Mouse (Mus musculus): ENCODE data around the gene Mindy2. TPM values are rescaled to one million over a fixed set of nuclear protein-coding genes. Genes with fewer than 3 reads are reported as not detected.
A peak's percentile ranks its signal among the peaks of the same experiment; 100 is the strongest.

Mindy2 gene
- 14.3 and 17.3 TPM in 2 replicates for total RNA-seq (2021)
- long read RNA-seq, full-length matches to known transcripts: 30 of 35 reads
- long read RNA-seq, partial matches to known transcripts: 2 of 35 reads
- long read RNA-seq, other reads (novel, unspliced or antisense): 3 of 35 reads

DNA sequence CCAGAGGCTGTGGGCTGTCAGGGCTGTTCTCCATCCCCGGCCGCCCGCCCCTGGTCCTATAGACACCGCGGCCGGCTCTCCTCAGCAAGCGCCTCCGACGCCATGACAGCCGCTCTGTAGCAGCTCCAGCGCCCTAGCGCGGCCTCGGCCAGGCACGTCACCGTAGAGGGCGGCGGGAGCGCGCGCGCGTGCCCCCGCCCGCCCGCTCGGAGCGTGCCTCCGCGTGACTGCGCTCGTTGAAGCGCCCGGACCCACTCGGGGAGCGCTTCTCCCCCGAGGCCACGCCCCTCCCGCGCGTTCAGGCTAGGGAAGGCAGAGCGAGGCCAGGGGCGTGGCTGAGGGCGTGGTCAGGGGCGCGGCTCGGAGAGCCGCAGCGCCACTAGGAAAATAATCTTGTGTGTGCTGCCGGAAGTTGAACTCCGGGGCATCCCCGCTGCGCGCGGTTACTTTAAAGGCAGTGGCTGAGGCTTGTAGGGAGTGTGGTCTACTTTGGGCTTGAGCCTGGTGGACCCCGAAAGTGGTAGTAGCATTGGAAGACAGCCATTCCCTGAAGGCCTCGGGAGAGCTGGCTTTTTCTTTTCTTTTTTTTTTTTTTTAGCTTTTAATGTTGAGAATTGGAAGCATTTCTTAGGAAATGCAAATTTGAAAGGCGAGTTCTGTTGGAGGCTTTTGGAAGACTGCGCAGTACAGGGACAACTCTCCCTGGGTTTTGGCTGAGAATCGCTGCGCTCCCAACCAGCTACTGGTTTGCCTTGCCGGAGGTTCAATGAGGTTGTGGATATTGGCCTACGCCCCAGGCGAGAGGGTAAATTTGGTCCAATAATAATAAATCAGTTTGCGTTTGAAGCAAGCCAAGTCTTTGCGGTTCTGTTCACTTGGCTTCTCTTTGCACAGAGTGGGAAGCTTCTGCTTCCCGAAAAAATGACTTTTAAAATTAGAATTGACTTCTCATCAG lies at the start of gene Mindy2:
TSS of gene Mindy2 (minus strand) at position 162 of the 955 bp plus-strand sequence.
- DNase-seq: peak; percentile 100

DNA sequence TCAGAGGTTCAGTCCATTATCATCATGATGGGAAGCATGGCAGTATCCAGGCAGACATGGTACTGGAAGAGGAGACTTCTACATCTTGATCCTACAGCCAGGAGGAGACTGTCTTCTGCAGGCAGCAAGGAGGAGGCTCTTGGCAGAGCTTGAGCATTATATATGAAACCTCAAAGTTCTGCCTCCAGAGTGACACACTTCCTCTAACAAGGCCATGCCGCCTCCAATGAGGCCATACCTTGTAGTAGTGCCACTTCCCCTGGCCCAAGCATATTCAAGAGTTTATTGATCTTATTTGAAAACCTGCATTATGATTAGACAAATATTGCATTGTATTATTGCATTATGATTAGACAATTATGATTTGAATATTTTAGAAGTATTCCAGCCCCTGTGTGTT lies 49.5 kb upstream of the Mindy2 start:
- DNase-seq: no peak

DNA sequence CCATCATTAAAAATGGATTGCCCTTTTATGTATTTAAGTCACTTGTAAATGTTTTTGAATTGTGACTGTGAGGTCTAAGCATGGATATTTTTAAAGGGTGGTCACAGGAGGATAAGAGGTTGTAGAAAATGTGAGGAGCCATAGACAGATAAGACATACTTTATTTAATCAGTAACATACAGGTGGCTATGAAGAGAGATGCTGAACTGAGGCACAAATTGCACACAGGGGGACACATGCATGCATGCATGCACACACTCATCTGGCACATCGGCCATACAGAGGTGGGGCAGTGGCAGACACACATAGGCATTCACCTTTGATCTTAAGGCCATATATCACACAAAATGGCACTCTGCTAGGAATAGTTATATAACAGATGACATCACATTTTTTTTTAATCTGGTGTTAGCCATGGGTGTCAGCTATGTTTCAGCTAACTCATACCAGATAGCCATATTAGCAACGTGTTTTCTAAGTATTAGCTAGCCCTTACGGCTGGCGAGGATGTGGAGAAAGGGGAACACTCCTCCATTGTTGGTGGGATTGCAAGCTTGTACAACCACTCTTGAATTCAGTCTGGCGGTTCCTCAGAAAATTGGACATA lies 46.7 kb upstream of the Mindy2 start:
- DNase-seq: no peak

DNA sequence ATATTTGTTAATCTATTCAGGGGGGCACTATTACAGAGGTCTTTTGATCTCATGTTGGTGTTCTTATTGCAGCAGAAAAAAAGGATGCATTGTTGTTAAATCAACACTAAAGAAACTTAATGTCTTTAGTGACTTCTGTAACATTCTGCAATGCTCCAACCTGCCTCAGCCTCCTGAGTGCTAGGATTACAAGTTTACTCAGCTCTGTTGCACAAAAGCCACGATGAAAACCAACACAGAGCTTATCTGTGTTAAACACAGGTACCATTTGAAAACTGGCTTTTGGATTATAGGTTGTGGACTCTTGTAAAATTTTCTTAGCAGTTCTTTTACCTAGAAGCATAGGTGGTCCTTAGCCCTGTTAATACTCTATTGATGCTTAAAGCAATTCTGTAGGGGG lies 41.1 kb upstream of the Mindy2 start:
- DNase-seq: no peak

DNA sequence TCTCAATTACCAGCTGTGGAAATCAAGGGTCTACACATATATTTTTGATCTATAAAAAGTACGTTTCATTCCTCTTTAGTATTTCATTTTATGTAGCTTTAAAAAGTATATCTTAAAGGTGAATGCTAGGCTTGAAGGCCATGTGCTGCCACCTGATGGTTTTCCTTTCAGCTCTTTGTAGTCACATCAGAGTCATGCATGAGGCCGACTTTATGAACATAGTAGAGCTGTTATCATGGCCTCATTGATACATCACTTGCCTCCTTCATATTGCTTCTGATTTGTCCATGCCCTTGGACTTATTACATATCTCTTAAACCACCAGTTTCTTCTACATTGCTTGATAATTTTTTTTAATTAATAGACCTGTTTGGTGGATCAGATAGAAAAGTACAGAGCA lies 38.7 kb upstream of the Mindy2 start:
- DNase-seq: no peak

DNA sequence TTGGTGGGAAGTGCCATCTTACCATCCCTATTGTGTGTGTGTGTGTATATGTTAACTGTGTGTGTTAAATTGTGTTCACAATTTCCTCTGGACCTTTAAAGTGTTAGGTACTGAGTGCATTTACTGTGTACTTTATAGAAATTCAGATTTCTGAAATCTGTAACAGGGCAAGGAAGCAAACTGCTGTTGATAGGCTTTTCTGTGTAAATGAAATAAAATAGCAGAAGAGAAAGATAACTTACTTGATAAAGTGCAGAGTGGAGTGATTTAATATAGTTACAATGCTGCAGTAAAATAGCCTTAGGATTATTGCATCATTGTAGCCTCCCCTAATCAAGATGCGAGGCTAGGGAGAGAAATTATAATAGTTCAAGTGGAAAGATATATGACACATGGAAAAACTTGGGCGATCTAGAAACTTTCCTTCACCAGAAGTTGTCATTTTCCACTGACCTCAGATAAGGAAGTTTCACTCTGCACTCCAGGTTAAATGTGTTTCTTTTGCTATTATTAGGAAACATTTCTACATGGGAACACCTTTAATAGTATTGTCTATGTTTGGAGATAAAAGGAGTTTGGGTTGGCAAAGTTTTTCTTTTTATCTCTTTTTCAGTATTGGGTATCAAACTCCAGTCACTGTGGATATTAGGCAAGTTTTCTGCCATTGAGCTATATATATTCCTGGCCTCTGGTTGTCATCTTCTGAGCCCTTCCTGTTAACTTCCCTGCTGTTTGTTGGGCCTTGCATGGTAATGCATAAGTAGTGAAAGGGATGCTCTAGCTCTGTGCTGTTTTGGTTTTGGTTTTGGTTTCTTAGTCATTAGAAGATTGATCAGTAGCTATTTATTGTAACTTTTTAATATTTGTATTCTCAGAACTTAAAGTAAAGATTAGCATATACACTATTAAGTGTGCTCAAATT lies 35.1 kb upstream of the Mindy2 start:
- no peak for DNase-seq

DNA sequence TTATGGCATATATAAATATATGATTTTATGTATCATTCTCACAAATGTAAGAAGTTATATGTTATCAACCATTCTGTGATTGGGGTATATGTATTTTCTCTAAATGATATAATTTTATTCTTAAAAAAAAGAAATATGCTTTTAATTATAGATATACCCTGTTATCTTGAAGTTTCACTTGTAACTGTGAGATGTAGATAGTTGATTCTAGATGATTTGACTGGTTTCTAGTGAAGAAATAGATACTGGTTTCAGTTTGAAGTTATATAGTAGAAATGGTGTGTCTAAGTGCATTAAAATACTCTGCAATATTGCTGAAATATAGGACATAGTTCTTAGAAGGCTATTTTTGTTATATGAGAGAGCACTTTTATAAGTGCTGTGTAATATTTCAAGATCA lies 33.6 kb upstream of the Mindy2 start:
- no peak for DNase-seq

DNA sequence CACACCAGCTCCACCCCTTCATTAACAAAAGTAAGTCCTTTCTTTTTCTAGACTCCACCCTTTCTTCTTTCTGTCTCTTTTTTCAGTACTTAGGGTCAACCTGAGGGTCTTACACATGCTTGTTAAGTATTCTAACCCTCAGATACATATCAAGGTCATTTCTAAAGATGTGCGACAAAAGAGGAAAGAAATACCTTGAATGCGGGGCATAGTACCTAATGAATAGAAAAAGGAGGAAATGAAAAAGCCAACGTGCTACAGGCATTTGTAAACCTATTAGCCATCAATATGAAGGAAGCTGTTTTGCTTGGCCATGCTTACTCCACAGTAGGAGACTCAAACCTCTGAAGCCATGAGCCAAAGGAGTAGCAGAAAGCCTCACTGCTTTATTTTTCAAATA lies 33.0 kb upstream of the Mindy2 start:
- DNase-seq: no peak

DNA sequence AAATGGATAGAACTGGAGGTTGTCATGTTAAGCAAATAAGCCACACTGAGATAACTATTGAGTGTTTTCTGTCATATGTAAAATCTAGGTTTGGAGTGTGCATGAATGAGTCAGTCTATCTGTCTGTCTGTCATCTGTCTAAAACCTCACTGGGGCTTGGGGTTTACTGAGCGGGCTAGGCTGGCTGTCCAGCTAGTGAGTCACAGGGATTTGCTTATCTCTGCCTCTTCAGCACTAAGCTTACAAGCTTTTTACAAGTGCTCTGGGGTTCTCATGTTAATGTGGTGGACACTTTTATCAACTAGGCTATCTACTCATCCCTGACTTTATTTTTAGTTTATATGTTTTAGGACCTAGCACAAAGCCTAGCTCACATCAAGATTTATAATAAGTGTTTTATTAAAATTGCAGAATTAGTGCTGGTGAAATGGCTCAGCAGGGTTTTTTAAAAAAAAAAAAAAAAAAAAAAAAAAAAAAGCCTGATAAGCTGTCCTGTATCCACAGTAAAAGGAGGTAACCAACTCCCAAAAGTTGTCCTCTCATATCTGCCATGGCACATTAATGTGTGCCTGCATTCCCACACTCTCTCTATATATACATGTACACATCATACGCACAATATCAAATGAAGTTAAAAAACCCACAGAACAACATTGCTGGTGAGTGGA lies 31.5 kb upstream of the Mindy2 start:
- no peak for DNase-seq

DNA sequence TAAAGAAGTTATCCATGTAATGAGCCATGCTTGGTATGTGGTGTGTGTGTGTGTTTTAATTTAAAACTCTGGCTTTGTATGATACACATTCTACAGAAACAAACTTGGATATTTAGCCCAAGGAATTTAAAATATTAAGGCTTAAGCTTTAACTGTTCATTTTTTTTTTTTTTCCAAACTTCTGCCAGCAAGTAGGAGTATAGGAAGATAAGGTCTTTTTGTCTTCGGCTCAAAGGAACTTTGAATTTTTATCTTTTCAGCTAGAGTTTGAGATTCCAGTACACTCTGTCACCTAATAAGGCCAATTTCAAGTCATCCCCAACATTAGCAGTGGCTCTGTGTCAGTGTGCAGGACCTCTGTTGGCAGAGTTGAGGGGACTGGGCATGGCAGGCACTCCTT lies 25.2 kb upstream of the Mindy2 start:
- no peak for DNase-seq

DNA sequence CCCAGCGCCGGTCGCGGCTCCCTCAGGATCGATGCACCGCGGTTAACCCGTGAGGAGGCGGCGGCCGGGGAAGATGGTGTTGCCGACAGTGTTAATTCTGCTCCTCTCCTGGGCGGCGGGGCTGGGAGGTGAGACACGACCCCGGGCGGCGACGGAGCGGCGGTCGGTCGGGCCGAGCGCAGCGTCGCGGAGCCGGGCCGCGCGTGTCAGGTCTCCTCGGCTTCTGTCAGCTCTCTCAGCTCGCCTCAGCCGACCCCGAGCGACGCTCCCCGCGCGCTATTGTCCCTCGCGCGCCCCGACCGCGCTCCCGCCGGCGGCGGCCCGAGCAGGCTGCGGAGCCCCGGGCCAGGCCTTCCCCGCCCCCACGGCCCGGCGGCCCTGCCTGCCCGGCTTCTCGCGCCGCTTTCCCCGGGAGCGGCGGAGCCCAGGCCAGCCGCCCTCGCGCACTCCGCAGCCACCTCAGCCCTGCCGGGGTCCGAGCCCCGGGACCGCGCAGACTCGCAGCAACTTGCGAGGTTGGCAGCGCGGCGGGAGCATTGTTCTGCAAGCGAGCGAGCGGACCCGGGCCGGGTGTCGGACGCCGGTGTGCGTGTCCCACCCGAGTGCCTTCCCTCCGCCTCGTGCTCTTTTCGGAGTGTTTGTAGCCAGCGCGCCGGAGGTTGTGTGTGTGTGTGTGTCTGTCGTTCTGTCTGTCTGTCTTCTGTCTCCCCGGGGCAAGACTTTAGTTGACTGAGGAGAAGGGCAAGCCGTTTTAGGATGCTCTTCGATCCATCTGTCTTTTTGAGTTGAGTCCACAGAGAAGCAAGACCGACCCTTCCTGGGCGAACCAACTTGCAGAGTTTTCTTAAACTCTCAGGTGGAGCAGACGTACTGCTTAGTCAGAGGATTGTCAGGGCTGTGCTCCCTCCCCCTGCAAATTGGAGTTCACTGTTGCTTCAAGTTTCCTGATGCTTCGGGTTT lies 22.4 kb upstream of the Mindy2 start:
- peak; percentile 59 for DNase-seq

DNA sequence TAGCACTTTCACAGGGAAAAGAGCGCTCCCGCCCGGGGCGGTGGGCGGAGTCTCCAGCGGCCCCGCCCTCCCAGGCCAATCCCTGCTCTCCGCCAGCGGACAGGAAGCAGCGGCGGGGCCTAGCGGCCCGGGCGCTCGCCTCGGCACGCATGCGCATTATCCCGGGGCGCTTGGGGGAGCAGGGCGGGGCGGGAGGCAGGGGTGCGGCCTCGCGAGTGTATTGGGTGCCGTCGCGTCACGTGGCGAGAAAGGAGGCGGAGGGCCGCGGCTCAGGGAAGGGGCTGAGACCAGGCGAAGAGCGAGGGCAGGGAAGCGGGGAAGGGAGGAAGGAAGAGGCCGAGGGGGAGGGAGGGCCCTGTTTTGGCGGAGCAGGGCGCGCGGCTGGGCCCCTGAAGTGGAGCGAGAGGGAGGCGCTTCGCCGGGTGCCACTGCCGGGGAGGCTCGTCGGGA lies 21.7 kb upstream of the Mindy2 start, which contains the start of gene Adam10:
TSS of gene Adam10 (plus strand) at position 316 of the 450 bp plus-strand sequence.
- peak; percentile 100 for DNase-seq

DNA sequence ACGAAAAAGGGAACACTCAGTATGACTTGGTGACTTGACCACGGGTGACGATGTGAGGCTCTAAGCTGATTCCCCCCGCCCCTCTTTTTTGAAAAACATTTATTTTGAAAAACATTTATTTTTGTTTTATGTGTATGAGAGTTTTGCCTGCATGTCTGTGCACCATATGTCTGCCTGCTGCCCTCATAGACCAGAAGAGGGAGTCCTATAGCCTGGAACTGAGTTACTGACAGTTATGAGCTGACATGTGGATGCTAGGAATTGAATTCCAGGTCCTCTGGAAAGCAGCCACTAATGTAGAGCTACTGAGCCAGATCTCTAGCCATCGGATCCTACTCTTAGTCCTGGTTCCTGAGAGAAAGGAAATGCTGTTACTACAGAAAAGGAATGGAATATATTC lies 19.0 kb upstream of the Mindy2 start:
- DNase-seq: no peak

DNA sequence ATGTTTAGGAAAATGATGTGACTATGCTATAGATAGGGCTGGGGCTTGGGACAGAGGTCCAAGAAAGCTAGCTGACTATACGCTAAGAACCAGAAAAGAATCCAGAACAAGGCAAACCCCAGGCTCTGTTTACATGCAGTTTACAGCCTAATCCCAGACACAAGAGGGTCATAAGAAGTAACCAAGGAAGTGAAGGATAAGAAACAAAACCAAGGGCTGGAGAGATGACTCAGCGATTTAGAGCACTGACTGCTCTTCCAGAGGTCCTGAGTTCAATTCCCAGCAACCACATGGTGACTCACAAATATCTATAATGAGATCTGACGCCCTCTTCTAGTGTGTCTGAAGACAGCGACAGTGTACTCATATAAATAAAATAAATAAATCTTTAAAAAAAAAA lies 18.1 kb upstream of the Mindy2 start:
- no peak for DNase-seq

DNA sequence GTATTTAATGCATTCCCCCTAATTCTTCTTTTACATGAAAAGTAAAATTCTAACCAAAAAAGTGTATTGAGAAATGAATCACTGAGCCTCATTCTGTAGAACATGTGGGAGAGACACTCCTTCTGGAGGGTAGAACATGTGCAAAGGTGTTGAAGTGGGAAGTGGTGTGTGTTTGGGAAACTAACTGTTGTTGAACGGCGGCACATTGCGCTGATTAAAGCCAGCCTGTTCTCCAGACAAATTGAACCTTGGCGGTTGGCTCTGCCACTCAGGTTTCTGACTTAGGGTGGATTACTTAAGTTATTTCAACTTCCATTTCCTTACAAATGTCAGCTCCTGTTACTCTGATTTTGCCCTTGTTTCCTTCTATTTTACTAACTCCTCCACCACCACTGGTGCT lies 16.7 kb upstream of the Mindy2 start:
- DNase-seq: no peak

DNA sequence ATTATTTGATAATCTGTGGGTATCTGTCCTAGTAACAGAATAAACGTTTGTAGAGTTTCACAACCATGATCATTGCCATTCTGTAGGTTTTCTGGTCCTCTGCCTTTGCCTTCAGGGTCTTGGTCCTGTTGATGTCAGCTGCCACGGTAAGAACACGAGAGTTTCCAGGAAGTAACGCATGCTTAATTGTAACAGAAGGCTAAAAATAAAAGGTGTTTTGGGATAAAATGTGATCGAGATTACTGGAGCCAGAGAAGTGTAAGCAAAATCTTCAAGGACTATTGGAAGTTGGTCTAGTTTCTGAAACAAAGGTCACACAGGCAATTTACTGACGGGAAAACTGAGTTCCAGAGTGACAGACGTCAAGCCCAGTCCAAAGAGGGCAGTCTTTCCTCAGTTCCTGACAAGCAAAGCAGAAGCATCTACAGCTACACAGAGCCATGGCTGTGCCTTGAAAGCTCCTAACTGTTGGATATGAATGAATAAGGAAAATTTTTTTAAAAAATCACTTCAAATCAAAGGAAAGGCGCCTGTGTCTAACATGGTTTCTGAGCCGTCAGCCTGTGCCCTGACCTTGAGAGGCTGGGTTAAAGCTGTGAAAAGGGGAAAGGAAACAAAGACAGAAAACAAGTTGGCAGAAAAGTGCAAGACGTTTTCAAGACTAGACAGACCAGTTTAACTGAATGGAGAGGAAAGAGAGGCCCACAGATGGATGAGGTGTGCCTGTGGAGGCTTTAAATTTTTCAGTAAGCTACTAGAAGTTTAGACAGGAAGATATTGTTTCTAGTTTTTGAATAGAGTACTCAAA lies 15.0 kb upstream of the Mindy2 start:
- no peak for DNase-seq

DNA sequence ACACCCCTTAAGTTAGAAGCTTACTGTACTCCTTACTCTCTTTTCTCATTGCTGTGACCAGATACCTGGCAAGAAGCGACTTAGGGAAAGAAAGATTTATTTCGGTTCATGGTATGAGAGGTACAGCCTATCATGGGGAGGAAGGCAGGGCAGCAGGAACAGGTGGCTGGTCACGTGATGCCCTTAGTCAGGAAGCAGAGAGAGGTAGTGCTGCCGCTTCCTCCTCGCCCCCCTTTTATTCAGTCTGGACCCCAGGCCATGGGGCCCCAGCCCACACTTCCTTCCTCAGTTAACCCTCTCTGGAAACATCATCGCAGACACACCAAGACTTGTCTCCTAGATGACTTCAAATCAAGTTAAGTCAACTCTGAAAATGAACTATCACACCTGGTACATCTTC lies 14.3 kb upstream of the Mindy2 start:
- no peak for DNase-seq

DNA sequence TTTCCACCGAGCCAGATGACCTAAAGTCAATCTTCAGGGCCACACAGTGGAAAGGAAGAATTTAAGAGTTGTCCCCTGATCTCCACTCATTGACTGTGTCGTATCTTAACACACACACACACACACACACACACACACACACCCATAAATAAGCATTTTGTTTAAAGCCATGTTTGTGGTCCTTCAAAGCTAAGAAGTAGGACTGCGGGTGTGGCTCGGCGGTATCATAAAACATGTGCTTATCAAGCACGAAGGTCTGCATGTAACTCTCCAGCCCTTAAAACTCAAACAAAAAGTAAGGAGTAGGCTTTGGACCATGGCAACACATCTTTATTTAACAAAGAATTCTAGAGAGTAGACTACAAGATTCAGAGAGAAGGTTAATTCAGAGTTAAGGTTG lies 13.4 kb upstream of the Mindy2 start:
- no peak for DNase-seq

DNA sequence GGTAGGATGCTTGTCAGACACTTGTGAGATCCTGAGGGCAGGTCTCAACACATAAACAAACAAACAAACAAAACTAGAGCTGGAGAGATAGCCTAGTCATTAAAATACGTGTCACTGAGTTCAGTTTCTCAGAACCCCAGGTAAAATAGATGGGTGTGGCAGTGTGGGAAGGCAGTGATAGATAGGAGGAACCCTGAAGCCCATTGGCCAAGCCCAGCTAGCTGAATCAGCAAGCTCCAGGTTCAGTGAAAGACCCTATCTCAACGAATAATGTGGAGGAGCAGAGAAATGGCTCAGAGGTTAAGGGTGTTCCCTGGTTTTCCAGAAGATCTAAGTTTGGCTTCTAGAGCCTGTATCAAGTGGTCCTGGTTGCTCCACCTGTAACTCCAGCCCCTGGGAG lies 12.2 kb upstream of the Mindy2 start:
- DNase-seq: no peak

DNA sequence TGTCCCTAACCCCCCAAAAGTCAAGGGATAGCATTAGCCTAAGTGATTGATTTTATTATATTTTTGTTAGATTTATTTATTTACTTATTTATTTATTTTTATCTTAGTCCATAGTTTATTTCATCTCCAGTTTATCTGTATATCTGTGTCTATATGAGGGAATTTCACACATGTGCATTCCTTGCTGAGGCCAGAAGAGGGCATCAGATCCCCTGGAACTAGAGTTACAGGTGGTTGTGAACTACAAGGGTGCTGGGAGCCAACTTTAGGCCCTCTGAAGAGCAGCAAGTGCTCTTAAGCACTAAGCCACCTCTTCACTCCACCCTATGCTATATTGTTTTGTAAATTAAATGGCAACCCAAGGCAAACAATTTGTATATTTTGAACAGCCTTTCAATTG lies 11.1 kb upstream of the Mindy2 start:
- DNase-seq: no peak

Measured in adrenal gland, postnatal 25 days (tissue).